Comparison of ENCODE assay signal across 8 mouse cellular contexts in genomic region chr11:51615601-51616000, GRCm38 (mm10). TPM values are rescaled to one million over a fixed set of nuclear protein-coding genes. Genes with fewer than 3 reads are reported as not detected.
DNase-seq lines count a peak whose midpoint lies in the region; ATAC-seq and TF ChIP-seq lines count a peak whose summit lies in the region.

No protein-coding gene starts in this region.

- 0 out of 2 replicates have a peak, but pooled peaks have one; percentile 34 for TF ChIP-seq EP300 in ES-Bruce4 (IDR thresholded peaks at IDR 0.05; ENCODE audit: insufficient read depth, low read depth, low read length)

- TF ChIP-seq CTCF in ES-Bruce4 (IDR thresholded peaks at IDR 0.05; ENCODE audit: low read depth, low read length), result no peak

- H3K4me3 ChIP-seq in ES-Bruce4 (ENCODE audit: low read depth, low read length), result peak overlapping the region; percentile 50

- no peaks in the 10 kb centered on the region for H3K4me1 ChIP-seq in ES-Bruce4 (ENCODE audit: control insufficient read depth, insufficient read depth, low read length)

- H3K27ac ChIP-seq in ES-Bruce4 (ENCODE audit: insufficient read depth, low read length), result peak overlapping the region; percentile 75

- DNase-seq in adrenal gland, adult 2 months, result peak; percentile 89
- DNase-seq in heart, postnatal 10 days, result peak; percentile 78 to 84
- peak; percentile 87 for DNase-seq in kidney, postnatal 36 days
- peak; percentile 56 to 63 for DNase-seq in spleen, adult 18-20 months
- DNase-seq in right cerebral cortex, postnatal 25 days, result no peak

- intact Hi-C loops in heart, postnatal 10 days (cut with DNase I), result no loop called here

- peak; percentile 84 for TF ChIP-seq POLR2A in ES-Bruce4 (IDR thresholded peaks at IDR 0.05; ENCODE audit: insufficient read depth, low read length)

- ATAC-seq in erythroid progenitor cell, adult 5-6 weeks (replicated peaks; ENCODE audit: low FRiP score, poor library complexity, severe bottlenecking), result peak; percentile 85
- ATAC-seq in megakaryocyte progenitor cell, adult 5-6 weeks (replicated peaks; ENCODE audit: poor library complexity), result peak; percentile 65

- H3K9ac ChIP-seq in ES-Bruce4 (ENCODE audit: low read depth, poor library complexity, severe bottlenecking), result peak overlapping the region; percentile 48

- H3K27me3 ChIP-seq in ES-Bruce4 (ENCODE audit: control insufficient read depth, insufficient read depth, low read length, poor library complexity, severe bottlenecking), result no peaks in the 10 kb centered on the region

- H3K9me3 ChIP-seq in ES-Bruce4 (replicated peaks; ENCODE audit: control insufficient read depth, insufficient read depth, low read length, poor library complexity, severe bottlenecking), result no peaks in the 10 kb centered on the region

- no peaks in the 10 kb centered on the region for H3K36me3 ChIP-seq in ES-Bruce4 (ENCODE audit: control insufficient read depth, insufficient read depth, low read length, poor library complexity, severe bottlenecking)

RNA-seq across cellular contexts. Expression of gene Nhp2, which starts 3.9 kb away (rescaled TPM):
- 202 and 205 TPM in 2 replicates for polyA plus RNA-seq in ES-Bruce4 (2011; ENCODE audit: insufficient read depth, insufficient read length, low read depth, missing spikeins)
- total RNA-seq in adrenal gland, adult 2 months (2021), result 10 to 100 TPM; 76.3 to 79.4 TPM
- polyA plus RNA-seq in adrenal gland, adult 2 months (2012; rRNA removed), result 41.8 and 48.3 TPM in 2 replicates
- total RNA-seq in erythroid progenitor cell, adult 5-6 weeks (2015; ENCODE audit: low replicate concordance), result 15.9 and 23.1 TPM in 2 replicates
- 12.3 and 14.8 TPM in 2 replicates for total RNA-seq in erythroid progenitor cell, adult 5-6 weeks (2017; ENCODE audit: low replicate concordance)
- total RNA-seq in heart, postnatal 10 days (2021), result 10 to 100 TPM; 30.5 to 30.9 TPM
- 147 and 165 TPM in 2 replicates for total RNA-seq in megakaryocyte progenitor cell, adult 5-6 weeks (2015)
- total RNA-seq in megakaryocyte progenitor cell, adult 5-6 weeks (2017), result 117 and 167 TPM in 2 replicates

RNA-seq across cellular contexts. Expression of gene Hnrnpab, which starts 9.0 kb away (rescaled TPM):
- 609 and 639 TPM in 2 replicates for polyA plus RNA-seq in ES-Bruce4 (2011; ENCODE audit: insufficient read depth, insufficient read length, low read depth, missing spikeins)
- 100 to 1,000 TPM; 266 to 294 TPM for total RNA-seq in adrenal gland, adult 2 months (2021)
- 234 and 286 TPM in 2 replicates for polyA plus RNA-seq in adrenal gland, adult 2 months (2012; rRNA removed)
- total RNA-seq in erythroid progenitor cell, adult 5-6 weeks (2015; ENCODE audit: low replicate concordance), result 250 and 265 TPM in 2 replicates
- total RNA-seq in erythroid progenitor cell, adult 5-6 weeks (2017; ENCODE audit: low replicate concordance), result 313 and 505 TPM in 2 replicates
- total RNA-seq in heart, postnatal 10 days (2021), result 100 to 1,000 TPM; 237 to 257 TPM
- 645 and 667 TPM in 2 replicates for total RNA-seq in megakaryocyte progenitor cell, adult 5-6 weeks (2015)
- 984 and 1,159 TPM in 2 replicates for total RNA-seq in megakaryocyte progenitor cell, adult 5-6 weeks (2017)

RNA-seq across cellular contexts. Expression of gene Rmnd5b, which starts 20.1 kb away (rescaled TPM):
- 17.9 and 20.2 TPM in 2 replicates for polyA plus RNA-seq in ES-Bruce4 (2011; ENCODE audit: insufficient read depth, insufficient read length, low read depth, missing spikeins)
- total RNA-seq in adrenal gland, adult 2 months (2021), result 10 to 100 TPM; 44.0 to 61.9 TPM
- polyA plus RNA-seq in adrenal gland, adult 2 months (2012; rRNA removed), result 201 and 250 TPM in 2 replicates
- 8.6 and 10.5 TPM in 2 replicates for total RNA-seq in erythroid progenitor cell, adult 5-6 weeks (2015; ENCODE audit: low replicate concordance)
- total RNA-seq in erythroid progenitor cell, adult 5-6 weeks (2017; ENCODE audit: low replicate concordance), result 2.1 and 14.6 TPM in 2 replicates
- total RNA-seq in heart, postnatal 10 days (2021), result 10 to 100 TPM; 24.1 to 25.4 TPM
- 34.9 TPM in 2 replicates for total RNA-seq in megakaryocyte progenitor cell, adult 5-6 weeks (2015)
- total RNA-seq in megakaryocyte progenitor cell, adult 5-6 weeks (2017), result 11.4 and 20.4 TPM in 2 replicates

RNA-seq across cellular contexts. Expression of gene Phykpl, which starts 31.0 kb away (rescaled TPM):
- 8.1 and 10.5 TPM in 2 replicates for polyA plus RNA-seq in ES-Bruce4 (2011; ENCODE audit: insufficient read depth, insufficient read length, low read depth, missing spikeins)
- 10 to 100 TPM; 21.7 to 23.3 TPM for total RNA-seq in adrenal gland, adult 2 months (2021)
- 29.2 and 35.1 TPM in 2 replicates for polyA plus RNA-seq in adrenal gland, adult 2 months (2012; rRNA removed)
- total RNA-seq in erythroid progenitor cell, adult 5-6 weeks (2015; ENCODE audit: low replicate concordance), result 3.6 and 17.2 TPM in 2 replicates
- total RNA-seq in erythroid progenitor cell, adult 5-6 weeks (2017; ENCODE audit: low replicate concordance), result 6.5 and 10.4 TPM in 2 replicates
- total RNA-seq in heart, postnatal 10 days (2021), result 10 to 100 TPM; 10.5 to 12.1 TPM
- total RNA-seq in megakaryocyte progenitor cell, adult 5-6 weeks (2015), result 10.7 and 11.2 TPM in 2 replicates
- total RNA-seq in megakaryocyte progenitor cell, adult 5-6 weeks (2017), result 9.8 and 15.4 TPM in 2 replicates

RNA-seq across cellular contexts. Expression of gene N4bp3, which starts 35.0 kb away (rescaled TPM):
- polyA plus RNA-seq in ES-Bruce4 (2011; ENCODE audit: insufficient read depth, insufficient read length, low read depth, missing spikeins), result 18.5 and 19.9 TPM in 2 replicates
- 1 to 10 TPM; 5.3 to 9.3 TPM for total RNA-seq in adrenal gland, adult 2 months (2021)
- polyA plus RNA-seq in adrenal gland, adult 2 months (2012; rRNA removed), result 10.5 and 15.1 TPM in 2 replicates
- total RNA-seq in erythroid progenitor cell, adult 5-6 weeks (2015; ENCODE audit: low replicate concordance), result not detected in 2 replicates
- 2.1 TPM in 1 of 2 replicates, not detected in the other for total RNA-seq in erythroid progenitor cell, adult 5-6 weeks (2017; ENCODE audit: low replicate concordance)
- 10 to 100 TPM; 35.0 to 40.5 TPM for total RNA-seq in heart, postnatal 10 days (2021)
- 0.10 and 0.44 TPM in 2 replicates for total RNA-seq in megakaryocyte progenitor cell, adult 5-6 weeks (2015)
- total RNA-seq in megakaryocyte progenitor cell, adult 5-6 weeks (2017), result 0.46 and 0.78 TPM in 2 replicates
